Mouse (Mus musculus) G1E (cell line): ENCODE measurements around the gene Tnfsf8. TPM values are rescaled to one million over a fixed set of nuclear protein-coding genes. Genes with fewer than 3 reads are reported as not detected.

Experiments
- ATAC-seq: 2 replicates; pipeline ENCODE4 v1.8.0; 2016; ENCODE audit warnings: mild to moderate bottlenecking; ENCODE audit not compliant: insufficient number of reproducible peaks, poor library complexity, low FRiP score, severe bottlenecking; ENCODE audit errors: extremely low read depth
- DNase-seq: peaks from one replicate; pipeline ENCODE4 v3.0.0; 2012; ENCODE audit warnings: low spot score
- H3K27me3 ChIP-seq: 2 replicates; pipeline ENCODE4 v1.6.1; 2012; ENCODE audit warnings: mild to moderate bottlenecking, low read length, inconsistent platforms; ENCODE audit not compliant: insufficient read depth
- H3K36me3 ChIP-seq: replicated peaks from 2 replicates; pipeline ENCODE3; 2012; ENCODE audit warnings: mild to moderate bottlenecking, inconsistent platforms
- H3K4me1 ChIP-seq: 2 replicates; pipeline ENCODE4 v1.6.1; 2012; ENCODE audit warnings: low read depth, low read length, inconsistent platforms, mixed read lengths; ENCODE audit not compliant: insufficient read depth
- H3K4me3 ChIP-seq: 2 replicates; pipeline ENCODE4 v1.5.1; 2012; ENCODE audit warnings: low read depth, mild to moderate bottlenecking, inconsistent platforms, low read length, moderate library complexity, mixed read lengths
- H3K9me3 ChIP-seq: replicated peaks from 2 replicates; pipeline ENCODE4 v1.6.1; 2012; ENCODE audit warnings: inconsistent platforms
- CTCF ChIP-seq: IDR thresholded peaks from 2 replicates; pipeline ENCODE4 v1.5.1; 2012; ENCODE audit warnings: low read depth, low read length, inconsistent platforms, mixed read lengths
- GATA1 ChIP-seq: IDR thresholded peaks from 2 replicates; pipeline ENCODE4 v1.6.1; 2012; ENCODE audit warnings: borderline replicate concordance, low read length, inconsistent platforms, mixed read lengths
- GATA2 ChIP-seq: IDR thresholded peaks from 2 replicates; pipeline ENCODE4 v1.6.1; 2012; ENCODE audit warnings: low read depth, low read length, inconsistent platforms, borderline replicate concordance
- POLR2AphosphoS5 ChIP-seq: IDR thresholded peaks from 2 replicates; pipeline ENCODE4 v1.6.1; 2012; ENCODE audit warnings: low read depth, low read length, inconsistent platforms; ENCODE audit not compliant: insufficient replicate concordance
- TAL1 ChIP-seq: conservative IDR thresholded peaks from 2 replicates; pipeline ENCODE4 v1.6.1; 2012; ENCODE audit warnings: low read depth, low read length, inconsistent platforms, mixed read lengths
- polyA plus RNA-seq: library from polyadenylated mRNA; stranded (reverse); fragments of >175 nt; gene quantifications from 2 replicates; pipeline ENCODE4 v1.2.3, GENCODE M21; 2012
- total RNA-seq, 2 experiments: library from RNA; stranded (forward) in 1 of 2; stranded (reverse) in 1 of 2; fragments of 200-1000 nt in 1 of 2; fragments of >200 nt in 1 of 2; fragmentation: Nextera tagmentation in 1 of 2; gene quantifications; 2 replicates each; pipeline ENCODE4 v1.2.3; 2014 to 2017

Tnfsf8 gene
- total and polyA plus RNA-seq, 3 experiments = not detected

- ATAC-seq (no peak), DNase-seq (no peak)
Measured at GRCm38 (mm10) chr4:63862092-63862697, 1.0 kb upstream of the Tnfsf8 start.

GRCm38 (mm10) chr4:63860236-63860635 is 911 bp downstream of the Tnfsf8 start:
- no peak overlapping the region for H3K4me3 ChIP-seq
- no peak for TF ChIP-seq POLR2AphosphoS5
- TF ChIP-seq GATA1 = no peak
- TF ChIP-seq TAL1 = no peak
- TF ChIP-seq GATA2 = no peak
- no peak for TF ChIP-seq CTCF
- H3K27me3 ChIP-seq = no peaks in the 10 kb centered on the region
- no peaks in the 10 kb centered on the region for H3K36me3 ChIP-seq
- H3K4me1 ChIP-seq = no peaks in the 10 kb centered on the region
- no peak for DNase-seq
- H3K9me3 ChIP-seq = peaks cover 43% of the 10 kb centered on the region
- no peak for ATAC-seq

More at GRCm38 (mm10) chr4:63862092-63862697, 1.0 kb upstream of the Tnfsf8 start:
- no peak overlapping the region for H3K4me3 ChIP-seq
- no peak for TF ChIP-seq CTCF
- no peak for TF ChIP-seq TAL1
- TF ChIP-seq POLR2AphosphoS5 = no peak
- TF ChIP-seq GATA1 = no peak
- TF ChIP-seq GATA2 = no peak
- no peaks in the 10 kb centered on the region for H3K36me3 ChIP-seq
- no peaks in the 10 kb centered on the region for H3K4me1 ChIP-seq
- peaks cover 41% of the 10 kb centered on the region for H3K9me3 ChIP-seq
- no peaks in the 10 kb centered on the region for H3K27me3 ChIP-seq

- ATAC-seq (no peak), DNase-seq (no peak)
- H3K4me3 ChIP-seq = no peak overlapping the region
- peaks cover 43% of the 10 kb centered on the region for H3K9me3 ChIP-seq
- no peaks in the 10 kb centered on the region for H3K36me3 ChIP-seq
- H3K27me3 ChIP-seq = no peaks in the 10 kb centered on the region
- no peaks in the 10 kb centered on the region for H3K4me1 ChIP-seq
- TF ChIP-seq CTCF (no peak), TAL1 (no peak), GATA1 (no peak), POLR2AphosphoS5 (no peak), GATA2 (no peak)
Measured at GRCm38 (mm10) chr4:63859785-63860203, 1.4 kb downstream of the Tnfsf8 start.

GRCm38 (mm10) chr4:63858646-63859224 is 2.4 kb downstream of the Tnfsf8 start:
- no peak for DNase-seq
- Histone ChIP-seq H3K4me3 (no peak overlapping the region), H3K36me3 (no peaks in the 10 kb centered on the region), H3K4me1 (no peaks in the 10 kb centered on the region), H3K27me3 (no peaks in the 10 kb centered on the region), H3K9me3 (peaks cover 41% of the 10 kb centered on the region)
- no peak for ATAC-seq
- no peak for TF ChIP-seq TAL1
- no peak for TF ChIP-seq GATA1
- TF ChIP-seq CTCF = no peak
- no peak for TF ChIP-seq GATA2
- TF ChIP-seq POLR2AphosphoS5 = no peak

- Histone ChIP-seq H3K4me3 (no peak overlapping the region), H3K27me3 (no peaks in the 10 kb centered on the region), H3K4me1 (no peaks in the 10 kb centered on the region), H3K9me3 (peaks cover 37% of the 10 kb centered on the region), H3K36me3 (no peaks in the 10 kb centered on the region)
- no peak for TF ChIP-seq POLR2AphosphoS5
- no peak for TF ChIP-seq TAL1
- no peak for TF ChIP-seq GATA1
- TF ChIP-seq CTCF = no peak
- TF ChIP-seq GATA2 = no peak
- ATAC-seq (no peak), DNase-seq (no peak)
Measured at GRCm38 (mm10) chr4:63856764-63857163, 4.4 kb downstream of the Tnfsf8 start.

- no peaks in the 10 kb centered on the region for H3K4me1 ChIP-seq
Measured at GRCm38 (mm10) chr4:63853782-63854386, 7.3 kb downstream of the Tnfsf8 start.

More at GRCm38 (mm10) chr4:63853782-63854386, 7.3 kb downstream of the Tnfsf8 start:
- H3K9me3 ChIP-seq = peaks cover 29% of the 10 kb centered on the region
- DNase-seq = no peak
- ATAC-seq = no peak
- no peak for TF ChIP-seq GATA1
- no peak for TF ChIP-seq CTCF
- no peak for TF ChIP-seq POLR2AphosphoS5
- TF ChIP-seq TAL1 = no peak
- no peaks in the 10 kb centered on the region for H3K36me3 ChIP-seq
- no peaks in the 10 kb centered on the region for H3K27me3 ChIP-seq
- H3K4me3 ChIP-seq = no peak overlapping the region
